Mouse (Mus musculus) activated CD4-positive, CD25-positive, alpha-beta regulatory T cell (primary cell): Measurements from ENCODE around the gene Snx27. TPM values are rescaled to one million over a fixed set of nuclear protein-coding genes. Genes with fewer than 3 reads are reported as not detected.

Experiments used
- polyA plus RNA-seq, 2 experiments: library from polyadenylated mRNA; unstranded; fragments of 100-300 nt; shearing (Covaris generic); gene quantifications; one replicate each; pipeline ENCODE4 v1.2.1; 2017

Snx27 gene
- polyA plus RNA-seq = 10 to 100 TPM; 18.4 to 24.6 TPM

GRCm38 (mm10) chr3:94582456-94582891, at the start of gene Snx27:
Gene Snx27, minus strand, starts transcription at chr3:94582716.

GRCm38 (mm10) chr3:94480291-94480884, 102.1 kb downstream of the Snx27 start, which contains the start of gene Riiad1:
Gene Riiad1, minus strand, starts transcription at chr3:94480341.

GRCm38 (mm10) chr3:94477981-94478422, 104.5 kb downstream of the Snx27 start, which contains the start of gene Celf3:
Gene Celf3, plus strand, starts transcription at chr3:94478295.

Other genes starting within 250 kb of the Snx27 start
- not detected for gene Them5, start 240.6 kb downstream of the Snx27 start, polyA plus RNA-seq
- under 1 TPM in 1 of 2 experiments, not detected in 1; 0.24 TPM for gene C2cd4d, start 220.3 kb downstream of the Snx27 start, polyA plus RNA-seq
- gene Rorc, start 209.9 kb downstream of the Snx27 start, polyA plus RNA-seq = 1 to 10 TPM in 1 of 2 experiments, under 1 TPM in 1; 0.82 to 2.3 TPM
- gene Lingo4, start 184.2 kb downstream of the Snx27 start, polyA plus RNA-seq = under 1 TPM in 1 of 2 experiments, not detected in 1; 0.12 TPM
- 1 to 10 TPM; 3.8 to 4.7 TPM for gene Tdrkh, start 169.4 kb downstream of the Snx27 start, polyA plus RNA-seq
- 10 to 100 TPM; 39.5 to 72.8 TPM for gene Mrpl9, start 139.4 kb downstream of the Snx27 start, polyA plus RNA-seq
- gene Oaz3, start 138.8 kb downstream of the Snx27 start, polyA plus RNA-seq = 1 to 10 TPM in 1 of 2 experiments, under 1 TPM in 1; 0.64 to 2.0 TPM
- 1 to 10 TPM; 1.0 to 2.2 TPM for gene Celf3, start 104.4 kb downstream of the Snx27 start, polyA plus RNA-seq
- under 1 TPM in 1 of 2 experiments, not detected in 1; 0.69 TPM for gene Riiad1, start 102.4 kb downstream of the Snx27 start, polyA plus RNA-seq
- gene Gm10972, start 60.4 kb upstream of the Snx27 start, polyA plus RNA-seq = not detected
- 1 to 10 TPM; 3.0 to 3.3 TPM for gene Tuft1, start 76.2 kb upstream of the Snx27 start, polyA plus RNA-seq
- under 1 TPM in 1 of 2 experiments, not detected in 1; 0.41 TPM for gene Selenbp2, start 110.8 kb upstream of the Snx27 start, polyA plus RNA-seq
- under 1 TPM; 0.04 to 0.10 TPM for gene Cgn, start 203.8 kb upstream of the Snx27 start, polyA plus RNA-seq